Mouse (Mus musculus): ENCODE results near the gene Tbx6. TPM values are rescaled to one million over a fixed set of nuclear protein-coding genes. Genes with fewer than 3 reads are reported as not detected.

Gene Tbx6
- polyA plus RNA-seq, 1 experiment from 2014 or later = 0.56 TPM

- no peak for ATAC-seq
- Histone ChIP-seq H3K27me3 (replicated peaks; ENCODE audit: insufficient read depth, low read length) (no peaks in the 10 kb centered on the region), H3K9ac (replicated peaks; ENCODE audit: low read depth) (no peak overlapping the region), H3K36me3 (ENCODE audit: insufficient read depth, low read length) (peaks cover 19% of the 10 kb centered on the region; the same call in 1 of the 2 replicates), H3K4me3 (ENCODE audit: low read depth, low read length) (no peak overlapping the region), H3K4me1 (ENCODE audit: insufficient read depth, low read depth, low read length) (peaks cover 15% of the 10 kb centered on the region; the same call in 1 of the 2 replicates), H3K27ac (ENCODE audit: low read length) (no peak overlapping the region), H3K4me2 (replicated peaks; ENCODE audit: low read depth, low read length) (no peak overlapping the region), H3K9me3 (ENCODE audit: low read length) (no peaks in the 10 kb centered on the region)
- no peak for DNase-seq (ENCODE audit: low spot score)
- TF ChIP-seq CTCF (IDR thresholded peaks at IDR 0.05) (peak; percentile 29; the same call in 1 of the 2 replicates), EP300 (IDR thresholded peaks at IDR 0.05) (no peak)
- 79% methylated on average over 16 of the region's 16 CpGs for WGBS
Observed at GRCm38 (mm10) chr7:126795387-126796317, 14.4 kb downstream of the Tbx6 start.

DNA sequence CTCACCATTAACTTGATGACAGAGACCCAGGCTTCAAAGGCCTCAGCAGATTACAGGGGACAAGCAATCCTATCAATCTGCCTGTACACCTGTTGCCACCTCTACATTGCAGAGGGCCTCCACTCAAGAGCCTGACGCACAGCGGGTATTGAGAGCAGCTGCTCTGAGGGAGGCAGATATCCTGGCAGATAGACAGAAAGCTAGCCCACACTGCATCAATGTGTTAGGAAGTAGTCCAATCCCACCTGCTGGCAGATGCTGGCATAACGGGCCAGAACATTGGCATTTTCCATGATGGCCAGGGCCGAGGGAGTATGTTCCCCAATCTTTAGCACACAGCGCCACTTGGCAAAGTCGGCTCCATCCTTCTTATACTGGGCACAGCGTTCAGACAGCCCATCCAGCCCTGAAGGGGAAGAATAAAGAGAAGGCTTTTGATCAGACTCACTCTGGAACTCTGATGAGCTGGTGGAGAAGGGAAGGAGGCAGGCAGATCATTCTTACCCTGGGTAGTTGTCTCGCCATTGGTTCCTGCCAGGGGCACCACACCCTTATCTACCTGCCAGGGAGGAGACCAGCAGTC lies 15.2 kb downstream of the Tbx6 start:
- Histone ChIP-seq H3K4me2 (replicated peaks; ENCODE audit: low read depth, low read length) (no peak overlapping the region), H3K27ac (ENCODE audit: low read length) (no peak overlapping the region), H3K36me3 (ENCODE audit: insufficient read depth, low read length) (peaks cover 19% of the 10 kb centered on the region; the same call in 1 of the 2 replicates), H3K4me1 (ENCODE audit: insufficient read depth, low read depth, low read length) (peaks cover 12% of the 10 kb centered on the region; the same call in 1 of the 2 replicates), H3K9ac (replicated peaks; ENCODE audit: low read depth) (no peak overlapping the region), H3K27me3 (replicated peaks; ENCODE audit: insufficient read depth, low read length) (no peaks in the 10 kb centered on the region), H3K4me3 (ENCODE audit: low read depth, low read length) (no peak overlapping the region), H3K9me3 (ENCODE audit: low read length) (no peaks in the 10 kb centered on the region)
- ATAC-seq (no peak), DNase-seq (ENCODE audit: low spot score) (peak; percentile 53)
- 65% methylated on average over 8 of the region's 8 CpGs for WGBS
- TF ChIP-seq CTCF (IDR thresholded peaks at IDR 0.05) (peak; percentile 60), EP300 (IDR thresholded peaks at IDR 0.05) (no peak)

- H3K4me3 ChIP-seq (ENCODE audit: low read depth, low read length) = peak within 1 kb of the TSS; percentile 76
- DNase-seq (ENCODE audit: low spot score) (peak; percentile 66), ATAC-seq (no peak)
- H3K4me1 ChIP-seq (ENCODE audit: insufficient read depth, low read depth, low read length) = peaks cover 12% of the 10 kb centered on the region; the same call in 1 of the 2 replicates
- peak within 1 kb of the TSS; percentile 90 for H3K27ac ChIP-seq (ENCODE audit: low read length)
- H3K9ac ChIP-seq (replicated peaks; ENCODE audit: low read depth) = peak within 1 kb of the TSS; percentile 71
- no peak for TF ChIP-seq EP300 (IDR thresholded peaks at IDR 0.05)
- TF ChIP-seq CTCF (IDR thresholded peaks at IDR 0.05) = no peak
- peaks cover 19% of the 10 kb centered on the region; the same call in 1 of the 2 replicates for H3K36me3 ChIP-seq (ENCODE audit: insufficient read depth, low read length)
- H3K4me2 ChIP-seq (replicated peaks; ENCODE audit: low read depth, low read length) = peak within 1 kb of the TSS; percentile 77
- no peaks in the 10 kb centered on the region for H3K9me3 ChIP-seq (ENCODE audit: low read length)
- 19% methylated on average over 21 of the region's 21 CpGs for WGBS
- no peaks in the 10 kb centered on the region for H3K27me3 ChIP-seq (replicated peaks; ENCODE audit: insufficient read depth, low read length)
Observed at GRCm38 (mm10) chr7:126797411-126798126, 16.3 kb downstream of the Tbx6 start, which contains the start of gene Fam57b. TSS of gene Fam57b (plus strand) at chr7:126797668.

GRCm38 (mm10) chr7:126798127-126799049 lies 17.1 kb downstream of the Tbx6 start:
- WGBS = under 1% methylated on average over 40 of the region's 40 CpGs
- Histone ChIP-seq H3K27ac (ENCODE audit: low read length) (peak overlapping the region; percentile 90), H3K4me3 (ENCODE audit: low read depth, low read length) (peak overlapping the region; percentile 76), H3K4me1 (ENCODE audit: insufficient read depth, low read depth, low read length) (peaks cover 12% of the 10 kb centered on the region; the same call in 1 of the 2 replicates), H3K4me2 (replicated peaks; ENCODE audit: low read depth, low read length) (peak overlapping the region; percentile 77), H3K9me3 (ENCODE audit: low read length) (no peaks in the 10 kb centered on the region), H3K36me3 (ENCODE audit: insufficient read depth, low read length) (peaks cover 19% of the 10 kb centered on the region; the same call in 1 of the 2 replicates), H3K9ac (replicated peaks; ENCODE audit: low read depth) (peak overlapping the region; percentile 71), H3K27me3 (replicated peaks; ENCODE audit: insufficient read depth, low read length) (no peaks in the 10 kb centered on the region)
- TF ChIP-seq CTCF (IDR thresholded peaks at IDR 0.05) (no peak), EP300 (IDR thresholded peaks at IDR 0.05) (no peak)
- ATAC-seq = peak; percentile 9
- DNase-seq (ENCODE audit: low spot score) = no peak

- Histone ChIP-seq H3K4me3 (ENCODE audit: low read depth, low read length) (peak overlapping the region; percentile 76), H3K36me3 (ENCODE audit: insufficient read depth, low read length) (peaks cover 19% of the 10 kb centered on the region; the same call in 1 of the 2 replicates), H3K4me2 (replicated peaks; ENCODE audit: low read depth, low read length) (peak overlapping the region; percentile 77), H3K27ac (ENCODE audit: low read length) (peak overlapping the region; percentile 98), H3K27me3 (replicated peaks; ENCODE audit: insufficient read depth, low read length) (no peaks in the 10 kb centered on the region), H3K9me3 (ENCODE audit: low read length) (no peaks in the 10 kb centered on the region), H3K9ac (replicated peaks; ENCODE audit: low read depth) (peak overlapping the region; percentile 71), H3K4me1 (ENCODE audit: insufficient read depth, low read depth, low read length) (peaks cover 10% of the 10 kb centered on the region; the same call in 1 of the 2 replicates)
- peak; percentile 99 for DNase-seq (ENCODE audit: low spot score)
- TF ChIP-seq CTCF (IDR thresholded peaks at IDR 0.05) (peak; percentile 49; the same call in 1 of the 2 replicates), EP300 (IDR thresholded peaks at IDR 0.05) (no peak)
- under 1% methylated on average over 25 of the region's 36 CpGs for WGBS
- peak; percentile 97 for ATAC-seq
Observed at GRCm38 (mm10) chr7:126799050-126799467, 17.8 kb downstream of the Tbx6 start.
